Mouse (Mus musculus) G1E-ER4 (cell line): ENCODE data around the gene Pcsk5. TPM values are rescaled to one million over a fixed set of nuclear protein-coding genes. Genes with fewer than 3 reads are reported as not detected.

ENCODE experiments used
- GATA1 ChIP-seq: IDR thresholded peaks from one replicate; pipeline ENCODE4 v1.8.0; 2012; ENCODE audit warnings: low read length, inconsistent platforms
- polyA plus RNA-seq: library from polyadenylated mRNA; stranded (reverse); fragments of >175 nt; gene quantifications from 2 replicates; pipeline ENCODE4 v1.2.3, GENCODE M21; 2012

The Pcsk5 gene
- not detected in 2 replicates for polyA plus RNA-seq

- TF ChIP-seq GATA1, result no peak
These were observed at the start of gene Pcsk5 for GRCm38 (mm10) chr19:17837471-17837859. Gene Pcsk5, minus strand, starts transcription at chr19:17837632.

GRCm38 (mm10) chr19:17875804-17876203, 38.4 kb upstream of the Pcsk5 start:
- no peak for TF ChIP-seq GATA1

DNA sequence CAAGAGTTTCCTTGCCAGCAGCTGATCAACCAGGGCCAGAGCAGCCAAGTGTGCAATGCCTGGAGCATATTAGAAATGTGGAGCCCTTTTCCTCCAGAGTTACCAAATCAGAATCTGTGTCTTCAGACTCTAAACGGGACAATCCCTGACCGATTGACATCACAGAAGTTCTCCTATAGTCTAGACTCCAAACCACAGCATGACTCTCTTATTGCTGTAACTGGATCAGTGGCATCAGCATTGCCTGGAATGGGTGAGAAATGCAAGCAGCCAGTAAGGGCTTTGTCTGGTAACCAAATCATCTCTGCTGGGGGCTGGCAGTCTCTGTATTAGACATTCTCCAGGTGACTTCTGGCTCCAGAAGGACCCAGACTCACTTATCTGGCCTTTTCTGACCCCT, 37.0 kb upstream of the Pcsk5 start:
- no peak for TF ChIP-seq GATA1

GRCm38 (mm10) chr19:17873755-17874154, 36.3 kb upstream of the Pcsk5 start:
- no peak for TF ChIP-seq GATA1

- no peak for TF ChIP-seq GATA1
These were observed 29.0 kb upstream of the Pcsk5 start for GRCm38 (mm10) chr19:17866317-17866891.

DNA sequence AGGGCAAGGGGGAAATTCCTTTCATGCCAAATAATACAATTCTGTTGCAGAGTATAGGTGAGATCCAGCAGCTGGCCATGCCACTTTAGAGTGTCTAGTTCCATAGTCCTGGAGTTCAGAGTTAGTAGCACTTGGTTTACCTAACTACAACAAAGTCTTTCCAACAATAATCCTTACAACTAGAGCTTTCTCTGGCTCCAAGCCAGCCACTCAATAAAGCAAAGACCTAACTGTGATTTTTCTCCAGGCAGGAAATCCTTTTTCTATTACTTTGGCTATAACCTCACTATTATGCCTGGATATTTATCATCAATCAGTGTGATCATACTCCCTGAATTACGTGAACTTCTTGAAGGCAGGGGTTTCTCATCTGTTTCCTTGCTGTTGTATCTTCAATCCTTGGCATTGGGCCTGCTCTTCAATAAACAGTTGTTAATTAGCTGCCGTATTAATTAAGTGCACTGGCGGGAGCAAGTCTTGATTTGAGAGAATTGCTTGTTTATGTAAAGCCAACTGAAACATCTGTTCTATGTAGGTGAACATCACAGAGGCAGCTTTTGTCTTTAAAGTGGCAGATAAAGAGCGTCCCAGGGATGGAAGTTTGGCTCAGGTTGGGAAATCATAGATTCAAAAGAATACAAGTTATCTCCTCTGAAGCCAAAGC, 23.1 kb upstream of the Pcsk5 start:
- TF ChIP-seq GATA1, result no peak

DNA sequence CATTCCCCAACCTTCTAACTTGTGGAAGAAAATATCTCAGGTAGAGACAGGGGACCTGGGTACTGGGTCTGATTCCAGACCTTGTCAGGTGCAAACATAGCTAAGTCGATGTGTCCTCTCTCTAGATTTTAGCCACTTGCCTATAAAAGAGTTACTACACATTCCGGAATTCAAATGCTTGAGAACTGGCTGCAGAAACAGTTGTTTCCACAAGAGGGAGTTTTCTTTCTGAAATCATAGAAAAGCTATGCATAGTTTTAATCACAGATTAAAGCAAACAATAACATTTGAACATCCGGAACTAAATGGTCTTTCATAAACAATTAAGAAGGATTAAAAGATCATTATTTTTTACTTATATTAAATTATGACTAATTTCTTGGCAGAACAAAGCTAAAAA, 19.3 kb upstream of the Pcsk5 start:
- no peak for TF ChIP-seq GATA1

DNA sequence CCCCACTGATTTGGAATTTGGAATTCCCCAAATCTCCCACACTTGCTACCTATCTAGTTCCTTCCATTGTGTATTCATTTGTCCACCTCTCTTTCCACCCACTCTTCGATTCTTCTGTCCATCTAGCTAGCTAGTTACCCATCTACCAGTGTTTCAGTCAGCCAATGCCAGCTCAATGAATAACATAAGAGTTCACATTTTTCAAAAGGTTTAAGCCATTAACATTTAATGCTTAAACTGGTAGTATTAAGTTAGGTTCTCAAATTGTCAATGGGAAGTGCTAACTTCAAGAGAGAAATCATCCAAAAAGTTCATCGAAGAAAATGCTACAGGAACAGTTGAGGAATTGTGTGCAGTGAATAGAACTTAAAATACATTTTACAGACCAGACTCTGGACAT, 11.0 kb upstream of the Pcsk5 start:
- TF ChIP-seq GATA1, result no peak

GRCm38 (mm10) chr19:17845967-17846366, 8.5 kb upstream of the Pcsk5 start:
- TF ChIP-seq GATA1, result no peak

- TF ChIP-seq GATA1, result no peak
These were observed 4.2 kb upstream of the Pcsk5 start for GRCm38 (mm10) chr19:17841586-17841985.

DNA sequence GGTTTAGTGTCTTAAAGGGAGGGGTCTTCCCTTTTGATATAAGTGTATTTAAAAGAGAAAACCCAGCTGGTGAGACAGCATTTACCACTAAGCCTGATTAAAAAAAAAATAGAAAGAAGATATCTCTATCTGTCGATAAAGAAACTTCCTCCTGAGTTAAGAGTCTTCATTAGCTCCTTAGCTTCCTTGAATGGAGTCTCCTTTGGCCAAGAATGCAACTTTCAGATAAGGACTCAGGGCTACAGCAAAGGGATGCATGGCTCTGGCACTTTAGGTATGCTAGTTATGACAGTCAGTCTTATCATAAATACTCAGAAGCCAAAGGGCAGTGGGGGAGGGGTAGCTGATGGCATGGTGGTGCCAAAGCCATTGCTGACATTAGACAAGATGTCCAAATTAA, 2.4 kb upstream of the Pcsk5 start:
- TF ChIP-seq GATA1, result no peak

GRCm38 (mm10) chr19:17836566-17837470, 614 bp downstream of the Pcsk5 start:
- TF ChIP-seq GATA1, result no peak

- TF ChIP-seq GATA1, result no peak
These were observed 1.5 kb downstream of the Pcsk5 start for GRCm38 (mm10) chr19:17835681-17836565.

DNA sequence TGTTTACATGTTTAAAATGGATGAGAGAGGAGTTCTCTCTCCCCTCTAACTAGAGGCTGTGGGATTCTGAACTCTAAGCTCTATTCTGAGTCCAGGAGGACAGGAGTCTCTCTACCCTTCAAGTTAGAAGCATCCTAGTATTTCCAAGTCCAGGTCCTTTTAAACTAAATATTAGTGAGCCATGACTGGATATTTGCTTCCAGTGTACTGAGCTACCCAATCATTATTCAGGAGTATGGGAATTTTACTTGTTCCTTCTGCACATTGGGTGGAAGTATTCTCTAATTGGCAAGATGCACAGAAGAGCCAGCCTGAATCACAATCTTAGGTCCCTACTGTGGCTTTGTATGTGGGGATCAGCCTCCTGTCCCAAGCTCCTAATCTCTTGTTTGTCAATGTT, 2.5 kb downstream of the Pcsk5 start:
- no peak for TF ChIP-seq GATA1

DNA sequence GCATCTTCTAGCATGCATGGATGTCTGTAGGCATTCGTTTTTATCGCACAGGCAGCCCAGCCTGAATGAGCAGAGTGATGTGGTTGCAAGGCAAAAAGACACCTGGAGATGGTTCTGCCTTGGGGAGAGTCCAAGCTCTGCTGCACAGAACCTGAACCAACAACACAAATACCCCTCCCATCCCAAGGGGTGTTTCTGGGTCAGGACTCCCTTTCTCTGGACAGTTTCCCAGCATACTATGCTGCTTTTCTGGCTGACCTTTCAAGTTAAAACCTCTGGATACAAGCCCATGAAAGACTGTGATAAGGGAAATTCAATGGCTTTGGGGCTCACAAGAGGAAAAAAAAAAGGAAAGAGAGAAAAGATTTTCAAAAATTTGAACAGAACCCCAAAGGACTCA, 6.1 kb downstream of the Pcsk5 start:
- TF ChIP-seq GATA1, result no peak
